Mouse (Mus musculus): Measurements from ENCODE around the gene Shroom4.
"Not testable (repeated sequence)": the region's sequence is repeated elsewhere in the genome, so short reads cannot be mapped to it uniquely, and the experiment has no call there.

The Shroom4 gene

GRCm38 (mm10) chrX:6399626-6400397 lies at the start of gene Shroom4:
Gene Shroom4, plus strand, starts transcription at chrX:6399854.
- peak; percentile 71 to 89 for DNase-seq

- no peak for DNase-seq
These were observed 42.8 kb upstream of the Shroom4 start for GRCm38 (mm10) chrX:6356876-6357275.

GRCm38 (mm10) chrX:6357503-6358114 lies 42.0 kb upstream of the Shroom4 start:
- no peak for DNase-seq

- DNase-seq, result no peak
These were observed 30.8 kb upstream of the Shroom4 start for GRCm38 (mm10) chrX:6368822-6369221.

- DNase-seq, result no peak
These were observed 28.9 kb upstream of the Shroom4 start for GRCm38 (mm10) chrX:6370706-6371105.

GRCm38 (mm10) chrX:6393861-6394260 lies 5.8 kb upstream of the Shroom4 start:
- no peak for DNase-seq

- DNase-seq, result no peak
These were observed 461 bp upstream of the Shroom4 start for GRCm38 (mm10) chrX:6399193-6399592.

- DNase-seq, result peak; percentile 32 to 39
These were observed 855 bp downstream of the Shroom4 start for GRCm38 (mm10) chrX:6400398-6401020.

- DNase-seq, result no peak
These were observed 3.3 kb downstream of the Shroom4 start for GRCm38 (mm10) chrX:6402921-6403320.

GRCm38 (mm10) chrX:6409114-6409513 lies 9.5 kb downstream of the Shroom4 start:
- no peak for DNase-seq

GRCm38 (mm10) chrX:6415412-6415811 lies 15.8 kb downstream of the Shroom4 start:
- DNase-seq, result no peak

- DNase-seq, result no peak
These were observed 16.3 kb downstream of the Shroom4 start for GRCm38 (mm10) chrX:6415936-6416335.

GRCm38 (mm10) chrX:6418140-6418539 lies 18.5 kb downstream of the Shroom4 start:
- DNase-seq, result no peak

- DNase-seq, result no peak
These were observed 35.6 kb downstream of the Shroom4 start for GRCm38 (mm10) chrX:6435260-6435659.

- peak; percentile 66 to 84 for DNase-seq
These were observed 46.8 kb downstream of the Shroom4 start for GRCm38 (mm10) chrX:6446422-6446821.

- DNase-seq, result peak in 1 of 2 experiments; percentile 15
These were observed 48.3 kb downstream of the Shroom4 start for GRCm38 (mm10) chrX:6448001-6448400.

- DNase-seq, result no peak
These were observed 53.6 kb downstream of the Shroom4 start for GRCm38 (mm10) chrX:6453220-6453619.

- DNase-seq, result not testable (repeated sequence)
These were observed 69.6 kb downstream of the Shroom4 start for GRCm38 (mm10) chrX:6469251-6469650.

- not testable (repeated sequence) for DNase-seq
These were observed 72.9 kb downstream of the Shroom4 start for GRCm38 (mm10) chrX:6472563-6472962.

- DNase-seq, result no peak
These were observed 75.5 kb downstream of the Shroom4 start for GRCm38 (mm10) chrX:6475177-6475576.

GRCm38 (mm10) chrX:6482268-6482667 lies 82.6 kb downstream of the Shroom4 start:
- no peak for DNase-seq

- DNase-seq, result no peak
These were observed 84.2 kb downstream of the Shroom4 start for GRCm38 (mm10) chrX:6483817-6484216.

- no peak for DNase-seq
These were observed 90.8 kb downstream of the Shroom4 start for GRCm38 (mm10) chrX:6490433-6490832.

- no peak for DNase-seq
These were observed 95.8 kb downstream of the Shroom4 start for GRCm38 (mm10) chrX:6495456-6495855.
